Mouse (Mus musculus) testis, adult 2 months (tissue): Measurements from ENCODE around the gene Samd13.

Source experiments
- CTCF ChIP-seq: fragments of 200-500 bp; IDR thresholded peaks from 2 replicates; pipeline ENCODE4 v1.5.1; 2012; ENCODE audit warnings: low read depth, mild to moderate bottlenecking, inconsistent platforms, low read length, moderate library complexity; ENCODE audit not compliant: control insufficient read depth, insufficient read depth, insufficient replicate concordance
- POLR2A ChIP-seq: fragments of 200-500 bp; IDR thresholded peaks from 2 replicates; pipeline ENCODE4 v1.6.1; 2012; ENCODE audit warnings: low read depth, mild to moderate bottlenecking, inconsistent platforms, low read length, moderate library complexity; ENCODE audit not compliant: control insufficient read depth

GRCm38 (mm10) chr3:146641818-146642427, 43.5 kb downstream of the Samd13 start:
- TF ChIP-seq POLR2A, result no peak
- TF ChIP-seq CTCF, result no peak
